Mouse (Mus musculus) cerebellum, postnatal 4 days (tissue): ENCODE results near the gene Rab31.

Source experiments
- DNase-seq, 2 experiments: peaks; one replicate each; pipeline ENCODE4 v3.0.0; 2022; ENCODE audit warnings: low spot score in 2 of 2, mixed read lengths in 1 of 2

Rab31 gene

DNA sequence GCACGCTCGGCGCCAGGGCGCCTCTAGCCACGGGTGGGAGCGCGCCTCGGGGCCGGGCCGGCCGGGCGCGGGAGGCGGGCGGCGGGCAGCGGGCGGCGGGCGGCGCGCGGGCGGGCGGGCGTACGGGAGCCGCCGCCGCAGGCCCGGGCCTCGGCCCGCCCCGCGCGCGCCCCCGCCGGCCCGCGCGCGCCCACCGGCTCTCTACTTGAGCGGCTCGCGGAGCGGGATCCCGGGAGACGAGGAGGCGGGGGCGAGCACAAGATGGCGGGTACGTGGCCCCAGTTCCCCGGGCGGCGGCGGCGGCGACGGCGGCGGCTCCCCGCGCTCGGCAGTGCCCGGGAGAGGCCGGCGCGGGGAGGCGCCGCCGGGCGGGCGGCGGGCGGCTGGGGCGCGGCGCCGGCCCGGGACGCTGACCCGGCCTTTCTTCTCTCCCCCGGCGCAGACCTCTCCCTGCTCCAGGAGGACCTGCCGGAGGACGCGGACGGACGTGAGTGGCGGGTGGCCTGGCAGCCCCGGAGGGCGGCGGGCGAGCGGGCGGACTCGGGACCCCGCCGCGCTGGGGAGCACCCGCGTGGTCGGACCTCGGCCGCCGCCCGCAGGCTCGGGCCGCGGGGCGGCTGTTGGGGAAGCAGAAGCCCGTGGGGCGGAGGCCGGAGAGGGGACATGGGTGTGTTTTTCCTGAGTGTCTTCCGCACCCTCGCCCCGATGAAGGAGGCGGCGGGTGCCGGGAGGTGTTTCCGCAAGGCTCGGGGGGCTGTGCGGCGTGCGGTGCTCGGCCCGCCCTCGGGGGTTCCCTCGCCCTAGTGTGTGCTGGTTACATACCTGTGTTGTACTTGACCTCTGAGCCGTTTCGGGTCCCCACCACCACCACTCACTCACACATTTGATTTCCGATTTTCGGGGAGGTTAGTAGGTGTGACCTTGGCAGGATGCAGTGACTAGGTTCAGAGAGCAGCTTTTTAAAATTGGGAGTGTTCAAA is 10.9 kb upstream of the Rab31 start:
- DNase-seq = peak; percentile 61 to 78

DNA sequence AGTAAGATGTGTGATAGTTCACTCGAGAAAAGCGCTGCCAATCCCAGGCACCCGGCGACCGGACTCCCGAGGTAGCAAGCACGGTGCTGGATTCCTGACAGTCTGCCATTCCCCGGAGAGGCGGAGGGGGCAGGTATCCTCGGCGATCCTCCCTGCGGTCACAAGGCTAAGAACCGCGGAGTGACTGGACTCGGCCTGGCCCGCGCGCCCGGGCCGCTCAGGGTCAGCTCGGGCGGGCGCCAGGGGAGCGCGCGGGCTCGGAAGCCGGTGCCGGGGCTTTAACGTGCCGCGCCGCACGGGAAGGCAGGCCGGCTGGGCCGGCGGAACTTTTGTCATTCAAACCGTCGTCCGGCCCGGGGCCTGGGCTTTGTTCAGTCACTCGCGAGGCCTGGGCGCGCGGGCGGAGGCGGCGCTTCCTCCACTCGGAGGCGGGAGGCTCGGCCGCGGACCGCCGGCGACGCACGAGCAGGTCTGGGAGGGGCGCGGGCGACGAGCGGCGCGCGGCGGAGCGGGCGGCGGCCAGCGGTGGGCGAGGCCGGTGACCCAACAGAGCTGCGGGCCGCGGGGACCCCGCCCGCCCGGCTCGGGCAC is 10.1 kb upstream of the Rab31 start, which contains the start of gene Ppp4r1:
Gene Ppp4r1, plus strand, starts transcription at position 23 of the 591 bp plus-strand sequence.
- DNase-seq = peak; percentile 60 to 84

DNA sequence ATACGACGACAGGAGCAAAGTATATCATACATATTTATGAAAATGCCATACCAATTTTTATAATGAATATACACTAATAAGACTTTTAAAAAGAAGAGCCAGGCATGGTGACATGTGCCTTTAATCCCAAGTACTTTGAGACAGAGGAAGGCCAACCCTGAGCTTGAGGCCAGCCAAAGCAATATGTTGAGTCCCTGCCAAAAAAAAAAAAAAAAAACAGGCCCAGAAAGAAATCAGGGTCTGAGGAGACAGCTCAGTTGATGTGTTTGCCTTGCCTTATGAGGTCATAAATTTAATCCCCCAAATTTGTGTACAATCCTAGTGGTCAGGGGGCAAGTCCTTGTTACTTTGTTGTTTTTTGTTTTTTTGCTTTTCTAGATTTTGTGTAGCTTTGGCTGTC is 8.4 kb upstream of the Rab31 start:
- no peak for DNase-seq

- no peak for DNase-seq
Observed at GRCm38 (mm10) chr17:65777461-65777860, 4.9 kb upstream of the Rab31 start.

DNA sequence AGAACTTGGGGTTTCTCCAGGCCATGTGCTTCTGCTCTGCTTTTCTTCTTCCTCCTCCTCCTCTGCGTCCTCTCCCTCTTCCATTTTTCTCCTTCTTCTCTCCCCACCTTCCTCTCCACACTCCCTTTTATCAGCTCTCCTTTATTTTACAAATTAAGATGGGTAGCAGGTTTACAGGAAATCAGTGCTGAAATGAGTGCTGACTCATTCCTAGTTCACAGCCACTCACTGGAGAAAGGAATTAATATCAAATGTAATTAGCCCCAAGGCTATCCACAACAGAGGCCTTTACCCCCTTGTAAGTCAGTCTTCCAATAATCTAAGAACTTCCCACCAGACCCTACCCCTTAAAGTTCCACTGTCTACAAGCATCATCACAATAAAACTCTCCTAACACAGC is 3.7 kb upstream of the Rab31 start:
- no peak for DNase-seq

DNA sequence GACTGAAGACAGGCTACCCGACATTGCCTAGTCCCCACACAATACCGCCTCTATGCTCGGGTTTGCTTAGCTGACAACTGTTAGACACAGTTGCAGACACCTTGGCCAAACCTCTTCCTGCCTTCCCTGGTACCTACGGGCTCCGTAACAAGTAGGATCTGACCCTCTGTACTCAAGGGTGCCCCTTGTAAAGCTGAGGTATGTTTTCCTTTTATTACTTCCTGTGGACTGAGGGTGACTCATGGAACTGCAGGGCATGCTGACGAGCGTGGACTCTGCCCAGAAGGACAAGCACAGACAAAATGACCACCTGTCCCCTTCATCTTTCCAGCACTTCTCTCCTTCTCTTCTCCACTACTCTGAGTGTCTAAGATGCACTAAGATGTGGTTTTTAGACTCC is 1.9 kb upstream of the Rab31 start:
- DNase-seq = no peak

DNA sequence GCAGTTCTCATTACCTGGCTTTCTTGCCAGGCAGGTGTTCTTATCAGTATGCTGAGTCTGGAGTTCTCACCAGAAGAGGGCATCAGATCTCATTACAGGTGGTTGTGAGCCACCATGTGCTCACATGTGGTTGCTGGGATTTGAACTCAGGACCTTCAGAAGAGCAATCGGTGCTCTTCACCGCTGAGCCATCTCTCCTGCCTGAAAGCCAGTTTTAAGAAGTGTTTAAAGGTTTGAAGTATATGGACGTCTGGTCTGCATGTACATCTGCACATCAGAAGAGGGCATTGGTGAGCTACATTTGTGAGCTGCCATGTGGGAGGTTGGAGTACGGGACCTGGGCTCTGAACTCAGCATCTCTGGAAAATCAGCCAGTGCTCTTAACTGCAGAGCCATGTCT is 1.1 kb upstream of the Rab31 start:
- no peak for DNase-seq

- no peak for DNase-seq
Observed at GRCm38 (mm10) chr17:65770982-65771915, 1.3 kb downstream of the Rab31 start.

DNA sequence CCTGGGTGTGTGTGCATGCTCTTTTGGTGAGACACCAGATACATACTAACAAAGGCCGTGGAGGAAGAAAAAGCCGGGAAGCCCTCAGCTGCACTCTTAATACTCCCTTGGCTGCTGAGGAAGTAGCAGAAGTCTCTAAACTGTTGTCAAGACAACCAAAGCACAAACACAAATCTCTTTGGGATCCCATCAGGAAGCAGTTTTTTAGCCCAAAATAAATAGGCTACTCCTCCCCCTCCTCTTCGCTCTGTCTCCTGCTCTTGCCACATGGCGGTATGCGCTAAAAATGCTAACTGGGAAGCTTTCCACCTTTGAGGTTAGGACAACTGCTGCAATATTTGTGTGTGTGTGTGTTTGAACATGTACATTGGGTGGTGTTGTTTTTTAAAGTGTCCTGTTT is 4.1 kb downstream of the Rab31 start:
- DNase-seq = no peak

DNA sequence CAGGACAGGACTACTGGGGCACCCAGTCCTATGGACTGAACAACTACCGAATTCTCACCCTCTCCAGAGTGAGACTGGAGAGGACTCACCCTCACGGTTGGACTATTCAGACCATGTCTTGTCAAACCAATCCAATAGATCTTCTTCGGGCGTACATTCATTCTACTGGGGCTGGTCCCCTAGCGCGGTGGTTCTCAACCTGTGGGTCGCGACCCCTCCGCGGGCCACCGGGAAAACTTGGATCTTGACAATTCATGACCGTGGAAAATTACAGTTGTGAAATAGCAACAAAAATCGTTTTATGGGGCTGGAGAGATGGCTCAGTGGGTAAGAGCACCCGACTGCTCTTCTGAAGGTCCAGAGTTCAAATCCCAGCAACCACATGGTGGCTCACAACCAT is 9.3 kb downstream of the Rab31 start:
- no peak for DNase-seq

DNA sequence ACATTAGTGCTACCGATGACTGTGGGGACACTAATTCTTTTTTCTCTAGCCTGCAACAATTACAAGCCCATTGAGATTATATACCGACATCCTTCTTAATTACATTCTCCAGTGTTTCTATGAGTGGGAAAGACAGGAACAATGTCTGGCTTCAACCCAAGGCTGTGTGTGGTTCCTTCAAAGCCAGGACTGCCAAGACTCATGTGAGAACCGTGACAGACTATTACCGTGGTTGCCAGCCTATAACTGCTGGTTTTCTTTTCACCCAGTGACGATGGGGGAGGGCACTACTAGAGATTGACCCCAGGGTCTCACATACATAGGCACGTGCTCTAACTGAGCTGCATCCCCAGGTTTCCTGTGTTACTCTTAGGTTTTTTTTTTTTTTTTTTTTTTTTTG is 15.4 kb downstream of the Rab31 start:
- no peak for DNase-seq

DNA sequence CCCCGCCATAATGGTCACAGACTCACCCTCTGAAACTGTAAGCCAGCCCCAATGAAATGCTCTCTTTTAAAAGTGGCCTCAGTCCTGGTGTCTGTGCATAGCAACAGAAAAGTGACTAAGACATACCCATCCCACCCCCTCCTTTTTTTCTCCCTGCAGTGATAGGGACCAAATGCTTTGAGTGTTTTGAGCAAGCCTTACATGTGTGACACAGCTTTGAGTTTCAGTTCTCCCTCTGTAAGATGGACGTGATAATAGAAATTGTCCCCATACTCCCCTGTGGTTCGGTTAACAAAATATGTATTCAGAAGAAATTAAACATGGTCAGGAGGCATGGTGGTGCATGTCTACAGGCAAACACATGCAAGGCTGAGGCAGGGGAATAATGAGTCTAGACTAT is 16.7 kb downstream of the Rab31 start:
- DNase-seq = no peak

- no peak for DNase-seq
Observed at GRCm38 (mm10) chr17:65753130-65753529, 19.4 kb downstream of the Rab31 start.

- no peak for DNase-seq
Observed at GRCm38 (mm10) chr17:65750301-65750700, 22.3 kb downstream of the Rab31 start.

- DNase-seq = no peak
Observed at GRCm38 (mm10) chr17:65749803-65750202, 22.7 kb downstream of the Rab31 start.

DNA sequence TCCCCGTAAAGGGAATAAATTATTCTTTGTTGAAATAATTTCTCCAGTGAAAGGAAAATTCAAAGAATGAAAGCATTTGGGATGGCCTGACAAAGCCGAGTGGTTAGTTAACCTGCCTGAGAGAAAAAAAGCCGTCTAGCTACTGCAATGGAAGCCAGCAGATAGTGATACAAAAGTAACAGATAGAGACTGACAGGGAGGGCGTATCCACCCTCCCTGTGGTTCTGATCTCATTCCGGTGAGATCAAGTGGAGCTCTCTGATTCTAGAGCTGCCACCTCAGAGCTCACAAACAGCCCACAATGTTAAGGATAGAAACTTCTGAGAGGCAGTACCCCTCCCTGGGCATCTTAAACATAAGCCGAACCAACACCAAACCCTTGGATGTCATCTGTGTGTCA is 23.6 kb downstream of the Rab31 start:
- DNase-seq = no peak

DNA sequence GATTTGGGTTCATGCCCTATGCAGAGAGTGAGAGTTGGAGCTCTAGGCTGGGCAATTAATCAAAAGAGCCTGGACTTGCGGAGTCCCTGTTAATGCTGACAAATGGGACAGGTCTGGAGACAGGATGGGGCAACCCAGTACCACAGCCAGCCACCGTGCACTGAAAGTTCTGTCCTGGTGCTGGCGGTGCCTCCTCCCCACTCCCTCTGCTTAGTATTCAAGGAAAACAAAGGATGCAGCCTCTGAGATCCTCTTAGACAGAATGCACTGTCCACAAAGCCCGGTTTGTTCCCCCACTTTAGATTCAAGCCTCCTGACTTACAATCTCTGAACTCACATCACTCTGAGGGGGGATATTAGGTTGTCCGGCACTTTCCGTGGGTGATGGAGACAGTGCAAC is 26.2 kb downstream of the Rab31 start:
- DNase-seq = no peak

DNA sequence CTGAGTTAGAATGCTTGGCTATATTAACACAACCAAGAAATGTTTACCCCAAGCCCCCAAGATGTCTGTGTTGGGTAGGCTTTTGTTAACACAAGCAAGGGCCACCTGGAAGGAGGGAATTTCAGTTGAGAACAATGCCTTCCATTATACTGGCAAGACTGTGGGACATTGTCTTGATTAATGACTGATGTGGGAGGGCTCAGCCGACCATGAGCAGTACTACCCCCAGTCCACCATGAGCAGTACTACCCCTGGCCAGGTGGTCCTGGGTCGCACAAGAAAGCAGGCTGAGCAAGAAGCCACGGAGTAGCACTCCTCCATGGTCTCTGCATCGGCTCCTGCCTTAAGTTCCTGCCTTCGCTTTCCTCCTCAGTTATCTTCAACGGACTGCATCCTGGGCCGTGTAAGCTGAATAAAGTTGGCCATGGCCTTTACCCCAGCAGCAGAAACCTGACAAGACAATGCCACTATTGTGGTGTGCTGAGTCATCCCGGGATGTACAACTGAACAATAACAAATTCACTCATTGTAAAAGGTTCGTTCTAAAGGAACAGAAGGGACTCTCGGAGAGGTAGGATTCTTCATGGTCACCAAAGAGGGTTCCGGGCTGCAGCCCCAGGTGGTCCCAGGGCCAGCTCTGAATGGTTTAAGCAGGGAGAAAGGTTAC is 28.8 kb downstream of the Rab31 start:
- DNase-seq = no peak

GRCm38 (mm10) chr17:65742969-65743368 is 29.6 kb downstream of the Rab31 start:
- no peak for DNase-seq

GRCm38 (mm10) chr17:65742245-65742905 is 30.2 kb downstream of the Rab31 start:
- no peak for DNase-seq

GRCm38 (mm10) chr17:65741565-65741964 is 31.0 kb downstream of the Rab31 start:
- DNase-seq = no peak
